Mouse (Mus musculus) MEL (cell line): ENCODE results near the gene Grm2. TPM values are rescaled to one million over a fixed set of nuclear protein-coding genes. Genes with fewer than 3 reads are reported as not detected.

Experiments used
- DNase-seq: peaks from one replicate; pipeline ENCODE4 v3.0.0; 2011; ENCODE audit warnings: low read depth, low spot score
- H3K27ac ChIP-seq: 2 replicates; pipeline ENCODE4 v1.5.1; 2012; ENCODE audit warnings: low read depth, mild to moderate bottlenecking, control low read depth, low read length, moderate library complexity; ENCODE audit not compliant: control insufficient read depth
- H3K27me3 ChIP-seq, 2 experiments: fragments of 150-350 bp in 1 of 2; sonication (generic) in 1 of 2; 2 replicates each; pipeline ENCODE4 v1.6.1; 2012; ENCODE audit warnings: low read length in 2 of 2, mild to moderate bottlenecking in 2 of 2, improper control_type of control experiment in 1 of 2, moderate library complexity in 1 of 2; ENCODE audit not compliant: insufficient read depth in 2 of 2, control insufficient read depth in 1 of 2
- H3K36me3 ChIP-seq, 2 experiments: 2 replicates each; pipeline ENCODE4 v1.6.1; 2012 to 2014; ENCODE audit warnings: low read length in 2 of 2, improper control_type of control experiment in 1 of 2, inconsistent platforms in 1 of 2, mild to moderate bottlenecking in 1 of 2; ENCODE audit not compliant: insufficient read depth in 2 of 2, control insufficient read depth in 1 of 2
- H3K4me1 ChIP-seq, 2 experiments: fragments of 150-350 bp in 1 of 2; sonication (generic) in 1 of 2; 2 replicates each; pipeline ENCODE4 v1.6.1; 2012; ENCODE audit warnings: low read length in 2 of 2, improper control_type of control experiment in 1 of 2, mild to moderate bottlenecking in 1 of 2; ENCODE audit not compliant: insufficient read depth in 2 of 2, control insufficient read depth in 1 of 2
- H3K4me3 ChIP-seq, 2 experiments: fragments of 150-350 bp in 1 of 2; sonication (generic) in 1 of 2; 2 replicates each; pipeline ENCODE4 v1.5.1; 2012; ENCODE audit warnings: low read depth in 2 of 2, low read length in 2 of 2, mild to moderate bottlenecking in 2 of 2, moderate library complexity in 2 of 2, control low read depth in 1 of 2, improper control_type of control experiment in 1 of 2; ENCODE audit not compliant: control insufficient read depth in 1 of 2, insufficient read depth in 1 of 2
- H3K79me2 ChIP-seq: 2 replicates; pipeline ENCODE4 v1.6.1; 2012; ENCODE audit warnings: mild to moderate bottlenecking, low read length, moderate library complexity; ENCODE audit not compliant: control insufficient read depth, poor library complexity, insufficient read depth
- H3K9ac ChIP-seq: 2 replicates; pipeline ENCODE4 v1.6.1; 2012; ENCODE audit warnings: low read depth, mild to moderate bottlenecking, control low read depth, low read length, moderate library complexity; ENCODE audit not compliant: control insufficient read depth, poor library complexity, severe bottlenecking
- H3K9me3 ChIP-seq: fragments of 150-350 bp; sonication (generic); replicated peaks from 2 replicates; pipeline ENCODE4 v1.6.1; 2012; ENCODE audit warnings: mild to moderate bottlenecking, low read length, improper control_type of control experiment, moderate library complexity; ENCODE audit not compliant: insufficient read depth
- CHD1 ChIP-seq: IDR thresholded peaks from 2 replicates; pipeline ENCODE4 v1.6.1; 2012; ENCODE audit warnings: low read depth, mild to moderate bottlenecking, inconsistent platforms, low read length, improper control_type of control experiment
- CHD2 ChIP-seq: IDR thresholded peaks from 2 replicates; pipeline ENCODE4 v1.6.1; 2011; ENCODE audit warnings: low read length, improper control_type of control experiment
- CTCF ChIP-seq, 3 experiments: IDR thresholded peaks in 2 of 3; conservative IDR thresholded peaks in 1 of 3; 2 replicates each; pipeline ENCODE4 v1.5.1; 2011 to 2012; ENCODE audit warnings: low read length in 3 of 3, low read depth in 2 of 3, mild to moderate bottlenecking in 2 of 3, improper control_type of control experiment in 1 of 3, inconsistent platforms in 1 of 3, mixed read lengths in 1 of 3, moderate library complexity in 1 of 3; ENCODE audit not compliant: control insufficient read depth in 1 of 3, insufficient read depth in 1 of 3, poor library complexity in 1 of 3, severe bottlenecking in 1 of 3
- E2F4 ChIP-seq: IDR thresholded peaks from 2 replicates; pipeline ENCODE4 v1.6.1; 2011; ENCODE audit warnings: low read depth, low read length, improper control_type of control experiment, borderline replicate concordance
- EP300 ChIP-seq, 2 experiments: IDR thresholded peaks; 2 replicates each; pipeline ENCODE4 v1.6.1; 2011; ENCODE audit warnings: improper control_type of control experiment in 2 of 2, low read length in 2 of 2, low read depth in 1 of 2, mild to moderate bottlenecking in 1 of 2
- ETS1 ChIP-seq: IDR thresholded peaks from 2 replicates; pipeline ENCODE4 v1.6.1; 2012; ENCODE audit warnings: low read depth, mild to moderate bottlenecking, inconsistent platforms, low read length, improper control_type of control experiment, moderate library complexity
- GABPA ChIP-seq: IDR thresholded peaks from 2 replicates; pipeline ENCODE4 v1.6.1; 2012; ENCODE audit warnings: low read depth, mild to moderate bottlenecking, inconsistent platforms, low read length, improper control_type of control experiment, moderate library complexity
- GATA1 ChIP-seq: IDR thresholded peaks from 2 replicates; pipeline ENCODE4 v1.6.1; 2011; ENCODE audit warnings: low read depth, low read length, improper control_type of control experiment
- HCFC1 ChIP-seq: IDR thresholded peaks from 2 replicates; pipeline ENCODE4 v1.6.1; 2012; ENCODE audit warnings: low read depth, mild to moderate bottlenecking, inconsistent platforms, low read length, improper control_type of control experiment, moderate library complexity
- JUND ChIP-seq: IDR thresholded peaks from 2 replicates; pipeline ENCODE4 v1.6.1; 2011; ENCODE audit warnings: low read depth, mild to moderate bottlenecking, improper control_type of control experiment, low read length
- MAX ChIP-seq: IDR thresholded peaks from 2 replicates; pipeline ENCODE4 v1.6.1; 2011; ENCODE audit warnings: low read length, improper control_type of control experiment
- MAZ ChIP-seq: IDR thresholded peaks from 2 replicates; pipeline ENCODE4 v1.6.1; 2012; ENCODE audit warnings: low read depth, mild to moderate bottlenecking, inconsistent platforms, low read length, improper control_type of control experiment
- MEF2A ChIP-seq: IDR thresholded peaks from 2 replicates; pipeline ENCODE4 v1.6.1; 2014; ENCODE audit warnings: low read depth, mild to moderate bottlenecking, inconsistent platforms, low read length, improper control_type of control experiment; ENCODE audit not compliant: poor library complexity, insufficient replicate concordance, severe bottlenecking; ENCODE audit errors: extremely low read depth
- MXI1 ChIP-seq: IDR thresholded peaks from 2 replicates; pipeline ENCODE4 v1.6.1; 2011; ENCODE audit warnings: mild to moderate bottlenecking, low read depth, low read length, improper control_type of control experiment
- MYB ChIP-seq: IDR thresholded peaks from 2 replicates; pipeline ENCODE4 v1.6.1; 2011; ENCODE audit warnings: mild to moderate bottlenecking, low read depth, low read length, improper control_type of control experiment
- MYC ChIP-seq: IDR thresholded peaks from 2 replicates; pipeline ENCODE4 v1.6.1; 2011; ENCODE audit warnings: low read depth, mild to moderate bottlenecking, low read length, improper control_type of control experiment, moderate library complexity
- NELFE ChIP-seq: IDR thresholded peaks from 2 replicates; pipeline ENCODE4 v1.6.1; 2011; ENCODE audit warnings: low read depth, low read length, improper control_type of control experiment
- NRF1 ChIP-seq: IDR thresholded peaks from 2 replicates; pipeline ENCODE4 v1.6.1; 2014; ENCODE audit warnings: low read depth, mild to moderate bottlenecking, inconsistent platforms, low read length, improper control_type of control experiment, moderate library complexity; ENCODE audit not compliant: poor library complexity, insufficient read depth, severe bottlenecking
- POLR2A ChIP-seq, 2 experiments: IDR thresholded peaks; 2 replicates each; pipeline ENCODE4 v1.6.1; 2011 to 2012; ENCODE audit warnings: low read length in 2 of 2, mild to moderate bottlenecking in 2 of 2, control low read depth in 1 of 2, improper control_type of control experiment in 1 of 2, low read depth in 1 of 2, moderate library complexity in 1 of 2; ENCODE audit not compliant: control insufficient read depth in 1 of 2, insufficient read depth in 1 of 2, poor library complexity in 1 of 2
- POLR2AphosphoS2 ChIP-seq: IDR thresholded peaks from 2 replicates; pipeline ENCODE4 v1.6.1; 2011; ENCODE audit warnings: low read length, improper control_type of control experiment
- POLR2AphosphoS5 ChIP-seq: IDR thresholded peaks from 2 replicates; pipeline ENCODE4 v1.6.1; 2012; ENCODE audit warnings: low read depth, borderline replicate concordance, mild to moderate bottlenecking, inconsistent platforms, low read length, moderate library complexity, mixed read lengths
- RAD21 ChIP-seq: IDR thresholded peaks from 2 replicates; pipeline ENCODE4 v1.6.1; 2011; ENCODE audit warnings: mild to moderate bottlenecking, low read depth, low read length, improper control_type of control experiment
- RCOR1 ChIP-seq: IDR thresholded peaks from 2 replicates; pipeline ENCODE4 v1.6.1; 2012; ENCODE audit warnings: low read depth, mild to moderate bottlenecking, inconsistent platforms, low read length, improper control_type of control experiment
- SIN3A ChIP-seq: IDR thresholded peaks from 2 replicates; pipeline ENCODE4 v1.6.1; 2012; ENCODE audit warnings: low read length, improper control_type of control experiment, inconsistent platforms
- SMC3 ChIP-seq: IDR thresholded peaks from 2 replicates; pipeline ENCODE4 v1.6.1; 2011; ENCODE audit warnings: low read depth, low read length, improper control_type of control experiment
- TBP ChIP-seq: IDR thresholded peaks from 2 replicates; pipeline ENCODE4 v1.8.0; 2011; ENCODE audit warnings: low read depth, low read length, improper control_type of control experiment
- TCF12 ChIP-seq: IDR thresholded peaks from 2 replicates; pipeline ENCODE4 v1.6.1; 2014; ENCODE audit warnings: low read depth, mild to moderate bottlenecking, inconsistent platforms, low read length, improper control_type of control experiment, moderate library complexity
- UBTF ChIP-seq: IDR thresholded peaks from 2 replicates; pipeline ENCODE4 v1.6.1; 2012; ENCODE audit warnings: low read depth, mild to moderate bottlenecking, inconsistent platforms, low read length, improper control_type of control experiment, moderate library complexity, borderline replicate concordance; ENCODE audit not compliant: insufficient read depth
- USF2 ChIP-seq, 2 experiments: IDR thresholded peaks; 2 replicates each; pipeline ENCODE4 v1.6.1; 2011 to 2012; ENCODE audit warnings: improper control_type of control experiment in 2 of 2, low read length in 2 of 2, borderline replicate concordance in 1 of 2, inconsistent platforms in 1 of 2, low read depth in 1 of 2, mild to moderate bottlenecking in 1 of 2; ENCODE audit not compliant: insufficient read depth in 1 of 2
- ZKSCAN1 ChIP-seq: IDR thresholded peaks from 2 replicates; pipeline ENCODE4 v1.6.1; 2012; ENCODE audit warnings: low read depth, mild to moderate bottlenecking, inconsistent platforms, low read length, improper control_type of control experiment, moderate library complexity
- ZMIZ1 ChIP-seq: IDR thresholded peaks from 2 replicates; pipeline ENCODE4 v1.6.1; 2012; ENCODE audit warnings: low read depth, mild to moderate bottlenecking, inconsistent platforms, low read length, improper control_type of control experiment, moderate library complexity
- ZNF384 ChIP-seq: IDR thresholded peaks from 2 replicates; pipeline ENCODE4 v1.6.1; 2012; ENCODE audit warnings: low read depth, mild to moderate bottlenecking, inconsistent platforms, low read length, improper control_type of control experiment
- polyA plus RNA-seq, 2 experiments: library from polyadenylated mRNA; stranded (reverse) in 1 of 2; unstranded in 1 of 2; fragments of >175 nt in 1 of 2; fragments of >200 nt in 1 of 2; gene quantifications; 2 replicates each; pipeline versions ENCODE4 v1.2.1 to v1.2.4; 2012; ENCODE audit warnings: low replicate concordance in 2 of 2, low read depth in 1 of 2; ENCODE audit not compliant: insufficient read length in 2 of 2, insufficient read depth in 1 of 2, missing spikeins in 1 of 2
- total RNA-seq: library from RNA; depleted of rRNA; stranded (reverse); fragments of 300-350 nt; gene quantifications from 2 replicates; pipeline ENCODE4 v1.2.3, GENCODE M21; 2012

Grm2 gene
- total and polyA plus RNA-seq, 3 experiments, result not detected

GRCm38 (mm10) chr9:106688834-106689233 is 33.0 kb upstream of the Grm2 start:
- H3K36me3 ChIP-seq, result peaks cover 0 to 4% of the 10 kb centered on the region in 2 experiments; a peak in 2 of 4 replicates

DNA sequence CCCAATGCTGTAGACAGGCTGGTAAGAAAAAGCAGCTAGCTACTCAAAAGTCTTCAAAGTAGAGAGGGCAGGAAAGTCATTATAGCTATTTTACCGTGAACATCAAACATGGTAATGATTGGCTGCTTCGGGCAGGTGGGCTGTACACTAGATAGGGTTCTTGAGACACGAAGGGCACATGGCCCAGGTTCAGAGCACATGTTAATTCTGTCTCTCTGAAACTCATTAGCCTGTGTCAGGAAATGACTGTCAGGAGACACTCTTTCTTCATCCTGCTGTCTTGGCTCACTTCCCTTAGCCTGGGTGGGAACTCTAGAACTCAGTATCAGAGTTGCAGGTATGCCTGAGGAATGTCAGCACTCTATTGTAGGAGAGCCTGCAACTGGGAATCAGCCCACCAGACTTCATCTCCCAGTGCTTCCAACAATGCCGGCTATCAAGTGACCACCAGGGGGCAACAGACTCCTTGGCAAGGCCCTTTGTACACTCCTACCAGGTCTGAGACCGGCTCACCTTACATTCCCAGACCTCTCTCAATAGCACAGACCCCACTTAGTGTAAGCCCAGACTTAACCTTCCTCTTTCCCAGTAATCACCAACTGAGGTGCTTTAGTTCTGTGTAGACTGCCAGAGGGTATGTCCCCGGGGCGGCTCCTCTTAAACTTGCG is 31.2 kb upstream of the Grm2 start:
- peak; percentile 85 for DNase-seq
- no peak overlapping the region for H3K27ac ChIP-seq
- H3K9ac ChIP-seq, result no peak overlapping the region
- peaks cover 0 to 5% of the 10 kb centered on the region in 2 experiments; a peak in 2 of 4 replicates for H3K36me3 ChIP-seq
- H3K9me3 ChIP-seq, result no peaks in the 10 kb centered on the region
- H3K4me1 ChIP-seq, result peaks cover 0 to 5% of the 10 kb centered on the region in 2 experiments; a peak in 2 of 4 replicates
- H3K79me2 ChIP-seq, result peaks cover 3% of the 10 kb centered on the region; the same call in 1 of the 2 replicates
- no peak overlapping the region for H3K4me3 ChIP-seq
- no peaks in the 10 kb centered on the region for H3K27me3 ChIP-seq
- TF ChIP-seq CTCF (IDR thresholded peaks at IDR 0.05 in 2 of 3, conservative IDR thresholded peaks at IDR 0.05 in 1 of 3; ENCODE audit: control insufficient read depth in 1 of 3, insufficient read depth in 1 of 3, low read depth in 2 of 3, low read length in 3 of 3, poor library complexity in 1 of 3, severe bottlenecking in 1 of 3), result peak; percentile 80 to 95 (median 88)
- no peak for TF ChIP-seq ETS1
- TF ChIP-seq MAZ, result no peak
- no peak for TF ChIP-seq HCFC1
- TF ChIP-seq ZMIZ1, result no peak
- no peak for TF ChIP-seq MYB
- TF ChIP-seq JUND, result no peak
- TF ChIP-seq MEF2A, result no peak
- no peak for TF ChIP-seq E2F4
- peak; percentile 66 for TF ChIP-seq SMC3
- TF ChIP-seq CHD2, result no peak
- TF ChIP-seq NELFE, result no peak
- TF ChIP-seq SIN3A, result no peak
- no peak for TF ChIP-seq POLR2A (IDR thresholded peaks at IDR 0.05; ENCODE audit: control insufficient read depth in 1 of 2, insufficient read depth in 1 of 2, low read depth in 1 of 2, low read length in 2 of 2, poor library complexity in 1 of 2)
- TF ChIP-seq USF2 (IDR thresholded peaks at IDR 0.05; ENCODE audit: borderline replicate concordance in 1 of 2, insufficient read depth in 1 of 2, low read depth in 1 of 2, low read length in 2 of 2), result no peak
- no peak for TF ChIP-seq POLR2AphosphoS2
- no peak for TF ChIP-seq RCOR1
- TF ChIP-seq MYC, result peak; percentile 74; the same call in 1 of the 2 replicates
- TF ChIP-seq NRF1, result no peak
- no peak for TF ChIP-seq UBTF
- TF ChIP-seq ZKSCAN1, result no peak
- peak; percentile 67 for TF ChIP-seq RAD21
- peak; percentile 63; the same call in 1 of the 2 replicates for TF ChIP-seq MAX
- TF ChIP-seq GATA1, result no peak
- TF ChIP-seq TBP, result no peak
- no peak for TF ChIP-seq POLR2AphosphoS5

More at GRCm38 (mm10) chr9:106688834-106689233, 33.0 kb upstream of the Grm2 start:
- H3K79me2 ChIP-seq, result peaks cover 3% of the 10 kb centered on the region; the same call in 1 of the 2 replicates
- peaks cover 0 to 4% of the 10 kb centered on the region in 2 experiments; a peak in 2 of 4 replicates for H3K4me1 ChIP-seq
- DNase-seq, result no peak
- H3K9ac ChIP-seq, result no peak overlapping the region
- TF ChIP-seq CHD1, result no peak
- no peak for TF ChIP-seq ZNF384
- TF ChIP-seq TCF12, result no peak
- no peak for TF ChIP-seq HCFC1
- no peak for TF ChIP-seq TBP
- no peak for TF ChIP-seq ETS1
- TF ChIP-seq MXI1, result no peak
- no peak for TF ChIP-seq EP300 (IDR thresholded peaks at IDR 0.05; ENCODE audit: low read depth in 1 of 2, low read length in 2 of 2)
- no peak for TF ChIP-seq GABPA
- TF ChIP-seq MYB, result no peak
- no peak for TF ChIP-seq MAX
- TF ChIP-seq POLR2A (IDR thresholded peaks at IDR 0.05; ENCODE audit: control insufficient read depth in 1 of 2, insufficient read depth in 1 of 2, low read depth in 1 of 2, low read length in 2 of 2, poor library complexity in 1 of 2), result no peak
- TF ChIP-seq GATA1, result no peak
- no peak for TF ChIP-seq POLR2AphosphoS2
- H3K9me3 ChIP-seq, result no peaks in the 10 kb centered on the region
- no peaks in the 10 kb centered on the region for H3K27me3 ChIP-seq
- H3K4me3 ChIP-seq, result no peak overlapping the region
- no peak overlapping the region for H3K27ac ChIP-seq
